Mouse (Mus musculus) C2C12 (cell line): Measurements from ENCODE around the gene Dbil5. TPM values are rescaled to one million over a fixed set of nuclear protein-coding genes. Genes with fewer than 3 reads are reported as not detected.
A peak's percentile ranks its signal among the peaks of the same experiment; 100 is the strongest.
"Not testable (repeated sequence)": the region's sequence is repeated elsewhere in the genome, so short reads cannot be mapped to it uniquely, and the experiment has no call there.

ENCODE experiments used
- H3K27me3 ChIP-seq: one replicate; pipeline ENCODE4 v1.6.1; 2011; ENCODE audit not compliant: control insufficient read depth, insufficient read depth, insufficient read length
- H3K36me3 ChIP-seq: one replicate; pipeline ENCODE4 v1.6.1; 2011; ENCODE audit not compliant: control insufficient read depth, insufficient read depth
- H3K4me3 ChIP-seq: one replicate; pipeline ENCODE4 v1.5.1; 2011; ENCODE audit warnings: mild to moderate bottlenecking, control low read depth; ENCODE audit not compliant: poor library complexity, insufficient read depth, severe bottlenecking
- H3K79me2 ChIP-seq: one replicate; pipeline ENCODE4 v1.6.1; 2011; ENCODE audit not compliant: control insufficient read depth, insufficient read depth
- H3K79me3 ChIP-seq: one replicate; pipeline ENCODE4 v1.6.1; 2011; ENCODE audit warnings: low read depth, control low read depth
- H3ac ChIP-seq: one replicate; pipeline ENCODE3; 2011; ENCODE audit warnings: low read depth; ENCODE audit not compliant: control insufficient read depth, insufficient read length
- CEBPB ChIP-seq: IDR thresholded peaks from one replicate; pipeline ENCODE4 v1.6.1; 2011; ENCODE audit warnings: low read depth, mild to moderate bottlenecking, control low read depth, moderate library complexity
- CTCF ChIP-seq: IDR thresholded peaks from one replicate; pipeline ENCODE4 v1.5.1; 2011; ENCODE audit not compliant: control insufficient read depth, insufficient read depth, insufficient read length
- FOSL1 ChIP-seq: IDR thresholded peaks from one replicate; pipeline ENCODE4 v1.8.0; 2011; ENCODE audit warnings: mild to moderate bottlenecking, low read length; ENCODE audit not compliant: poor library complexity, insufficient read depth, severe bottlenecking
- MAX ChIP-seq: IDR thresholded peaks from one replicate; pipeline ENCODE4 v1.6.1; 2011; ENCODE audit warnings: mild to moderate bottlenecking, control low read depth
- MYOD1 ChIP-seq: IDR thresholded peaks from one replicate; pipeline ENCODE4 v1.6.1; 2011; ENCODE audit warnings: low read depth; ENCODE audit not compliant: control insufficient read depth, insufficient read length
- MYOG ChIP-seq: IDR thresholded peaks from one replicate; pipeline ENCODE4 v1.6.1; 2011; ENCODE audit not compliant: control insufficient read depth, insufficient read length; ENCODE audit errors: extremely low read depth
- USF1 ChIP-seq: IDR thresholded peaks from one replicate; pipeline ENCODE4 v1.6.1; 2011; ENCODE audit warnings: low read depth, mild to moderate bottlenecking, control low read depth, moderate library complexity
- polyA plus RNA-seq: library from polyadenylated mRNA; unstranded; fragments of >200 nt; fragmentation: generic; extraction: Trizol; gene quantifications from one replicate; pipeline ENCODE4 v1.2.1, GENCODE M21; 2012; ENCODE audit warnings: missing spikeins

Dbil5 gene
- polyA plus RNA-seq, 1 experiment, result 0.46 TPM

- TF ChIP-seq MYOD1 (no peak), USF1 (peak; percentile 49)
- peaks cover 27% of the 10 kb centered on the region for H3K36me3 ChIP-seq
- H3K79me2 ChIP-seq, result peaks cover 10% of the 10 kb centered on the region
- no peaks in the 10 kb centered on the region for H3K79me3 ChIP-seq
- H3ac ChIP-seq, result peak overlapping the region; percentile 97
- peak overlapping the region; percentile 81 for H3K4me3 ChIP-seq
- no peaks in the 10 kb centered on the region for H3K27me3 ChIP-seq
Measured at GRCm38 (mm10) chr11:76201761-76202674, 15.4 kb upstream of the Dbil5 start.

DNA sequence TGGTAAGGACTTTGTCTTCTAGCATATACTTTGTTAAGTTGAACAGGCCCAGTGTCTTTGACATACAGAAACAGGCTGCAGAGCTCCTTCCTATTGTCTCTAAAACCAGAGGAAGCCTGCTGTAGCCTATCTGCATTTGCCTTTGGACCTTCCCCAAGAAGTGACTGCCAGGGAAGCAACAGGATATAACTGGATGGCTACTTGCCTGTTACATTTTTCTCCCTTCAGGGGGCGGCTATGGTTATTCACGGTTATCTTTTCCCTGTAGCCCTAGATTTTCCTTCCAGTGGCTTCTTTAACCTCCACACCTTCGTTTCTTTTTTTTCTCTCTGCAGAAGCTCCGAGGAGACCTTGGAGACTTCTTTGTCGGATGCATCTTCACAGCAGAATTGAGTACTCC, 10.6 kb upstream of the Dbil5 start:
- TF ChIP-seq MYOD1 (no peak), USF1 (no peak), CTCF (no peak), MYOG (no peak), MAX (no peak), CEBPB (no peak), FOSL1 (no peak)
- H3K36me3 ChIP-seq, result peaks cover 72% of the 10 kb centered on the region

GRCm38 (mm10) chr11:76210228-76210985, 7.0 kb upstream of the Dbil5 start:
- TF ChIP-seq CTCF, result no peak
- no peak for TF ChIP-seq CEBPB
- TF ChIP-seq FOSL1, result no peak
- TF ChIP-seq MYOD1, result no peak
- no peak for TF ChIP-seq MYOG
- no peak for TF ChIP-seq USF1
- no peak for TF ChIP-seq MAX
- H3K36me3 ChIP-seq, result peaks cover 87% of the 10 kb centered on the region
- no peak overlapping the region for H3K4me3 ChIP-seq
- H3K27me3 ChIP-seq, result no peaks in the 10 kb centered on the region
- H3K79me3 ChIP-seq, result peaks cover 4% of the 10 kb centered on the region
- H3K79me2 ChIP-seq, result peaks cover 37% of the 10 kb centered on the region
- H3ac ChIP-seq, result no peak overlapping the region

More for the DNA sequence above, 10.6 kb upstream of the Dbil5 start:
- Histone ChIP-seq H3K79me2 (peaks cover 12% of the 10 kb centered on the region), H3K27me3 (no peaks in the 10 kb centered on the region), H3ac (no peak overlapping the region), H3K79me3 (no peaks in the 10 kb centered on the region), H3K4me3 (no peak overlapping the region)

DNA sequence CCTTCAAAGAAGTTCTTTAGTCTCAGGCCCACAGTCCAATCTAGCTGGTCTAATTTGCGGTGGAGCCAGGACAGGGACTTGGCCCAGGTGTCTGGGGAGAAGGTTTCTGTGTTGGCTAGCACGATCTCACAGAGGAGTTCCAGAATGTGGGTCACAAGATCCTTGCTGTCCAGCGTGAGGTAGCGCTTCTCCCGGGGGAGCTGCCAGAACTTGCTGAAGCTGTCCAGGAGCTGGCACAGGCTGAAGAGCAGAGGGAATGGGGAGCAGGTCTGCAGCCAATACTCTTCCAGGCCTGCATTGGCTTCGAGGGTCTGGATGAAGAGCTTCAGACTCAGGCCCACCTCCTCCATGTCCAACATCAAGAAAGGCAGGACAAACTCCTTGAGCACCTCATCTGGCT, 5.8 kb upstream of the Dbil5 start:
- H3K79me2 ChIP-seq, result peaks cover 48% of the 10 kb centered on the region
- H3K27me3 ChIP-seq, H3K4me3 ChIP-seq, H3ac ChIP-seq: not testable (repeated sequence)
- H3K79me3 ChIP-seq, result peaks cover 14% of the 10 kb centered on the region
- peaks cover 83% of the 10 kb centered on the region for H3K36me3 ChIP-seq

DNA sequence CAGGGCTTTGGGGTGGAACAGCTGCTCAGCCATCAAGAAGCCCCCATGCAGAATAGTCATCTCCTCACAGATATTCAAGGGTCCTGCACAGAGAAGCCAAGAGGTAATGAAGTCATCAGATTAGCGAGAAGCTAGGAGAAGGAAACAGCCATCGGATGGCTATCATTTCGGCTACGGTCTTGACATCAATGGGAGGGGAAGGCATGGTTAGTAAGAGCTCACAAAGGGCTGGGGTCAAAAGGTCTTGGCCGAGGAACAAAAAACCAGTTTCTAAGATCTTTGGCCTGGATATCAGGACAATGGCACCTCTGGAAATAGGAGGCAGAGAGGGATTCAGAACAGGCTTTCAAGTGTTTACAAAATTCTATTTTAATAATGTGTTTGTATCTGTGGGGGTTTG, 3.6 kb upstream of the Dbil5 start:
- Histone ChIP-seq H3K4me3 (no peak overlapping the region), H3K79me3 (peaks cover 20% of the 10 kb centered on the region), H3K36me3 (peaks cover 61% of the 10 kb centered on the region), H3K79me2 (peaks cover 56% of the 10 kb centered on the region), H3ac (no peak overlapping the region), H3K27me3 (no peaks in the 10 kb centered on the region)
- TF ChIP-seq FOSL1 (no peak), CTCF (no peak), MYOG (no peak), MYOD1 (no peak), USF1 (no peak), MAX (no peak), CEBPB (no peak)

DNA sequence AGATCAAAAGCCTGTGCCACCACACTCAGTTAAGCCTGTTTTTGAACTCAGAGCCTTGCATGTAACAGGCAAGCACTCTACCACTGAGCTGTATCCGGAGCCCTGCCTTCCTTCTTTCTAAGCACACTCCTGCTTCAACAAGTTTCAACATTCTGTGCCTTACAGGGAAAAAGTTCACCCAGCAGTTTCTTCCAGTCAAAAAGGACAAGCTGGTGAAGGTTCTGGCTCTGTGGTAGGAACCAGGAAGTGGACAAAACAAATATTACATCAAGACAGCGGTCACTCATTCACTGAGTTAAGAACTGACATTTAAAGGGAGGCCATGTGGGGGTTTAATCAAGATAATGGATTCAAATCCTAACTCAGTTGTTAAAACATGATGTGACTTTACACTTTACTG, 2.4 kb upstream of the Dbil5 start:
- H3K79me2 ChIP-seq, result peaks cover 56% of the 10 kb centered on the region
- no peak overlapping the region for H3ac ChIP-seq
- peaks cover 55% of the 10 kb centered on the region for H3K36me3 ChIP-seq
- H3K4me3 ChIP-seq, result no peak overlapping the region
- no peak for TF ChIP-seq MAX
- TF ChIP-seq MYOG, result no peak
- no peak for TF ChIP-seq CEBPB
- no peak for TF ChIP-seq FOSL1
- no peak for TF ChIP-seq CTCF
- TF ChIP-seq USF1, result no peak
- TF ChIP-seq MYOD1, result no peak
- H3K79me3 ChIP-seq, result peaks cover 20% of the 10 kb centered on the region
- H3K27me3 ChIP-seq, result no peaks in the 10 kb centered on the region
